Mouse (Mus musculus): ENCODE measurements around the gene Gm21891.
"Not testable (repeated sequence)": the region's sequence is repeated elsewhere in the genome, so short reads cannot be mapped to it uniquely, and the experiment has no call there.

The Gm21891 gene

GRCm38 (mm10) chrY:13133392-13133791, at the start of gene Gm21891:
Gene Gm21891, minus strand, starts transcription at chrY:13133492.
- DNase-seq, result not testable (repeated sequence)

GRCm38 (mm10) chrY:13161668-13162067, 28.4 kb upstream of the Gm21891 start, which contains the start of gene Gm21425:
Gene Gm21425, plus strand, starts transcription at chrY:13161968.
- DNase-seq, result not testable (repeated sequence)
